Mouse (Mus musculus) kidney, adult 2 months (tissue): ENCODE results near the gene Mical1.

Source experiments
- CTCF ChIP-seq: fragments of 200-500 bp; conservative IDR thresholded peaks from 2 replicates; pipeline ENCODE4 v1.5.1; 2011; ENCODE audit warnings: low read depth, mild to moderate bottlenecking, control low read depth, low read length, moderate library complexity, mixed read lengths; ENCODE audit not compliant: insufficient read depth, insufficient read length
- POLR2A ChIP-seq: fragments of 200-500 bp; IDR thresholded peaks from one replicate; pipeline ENCODE4 v1.6.1; 2011; ENCODE audit warnings: low read depth, low read length, control low read depth

GRCm38 (mm10) chr10:41472962-41473481 is 3.1 kb upstream of the Mical1 start:
- TF ChIP-seq CTCF (no peak), POLR2A (no peak)
